Mouse (Mus musculus): ENCODE data around the gene Ccdc126. TPM values are rescaled to one million over a fixed set of nuclear protein-coding genes. Genes with fewer than 3 reads are reported as not detected.
A peak's percentile ranks its signal among the peaks of the same experiment; 100 is the strongest.

Gene Ccdc126
- polyA plus RNA-seq, 1 experiment from 2014 or later = 8.9 TPM

DNA sequence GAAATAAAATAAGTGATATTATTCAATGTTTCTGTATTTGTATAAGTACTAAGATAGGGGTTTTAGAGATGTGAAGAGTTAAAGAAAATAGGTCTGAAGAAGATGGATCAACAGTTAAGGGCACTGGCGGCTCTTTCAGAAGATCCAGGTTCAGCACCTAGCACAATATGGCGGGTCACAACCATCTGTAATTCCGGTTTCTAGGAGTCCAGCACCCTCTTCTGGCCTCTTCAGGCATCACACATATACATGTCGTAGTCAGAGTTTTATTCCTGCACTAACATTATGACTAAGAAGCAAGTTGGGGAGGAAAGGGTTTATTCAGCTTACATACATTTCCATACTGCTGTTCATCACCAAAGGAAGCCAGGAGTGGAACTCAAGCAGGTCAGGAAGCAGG is 36.1 kb downstream of the Ccdc126 start:
- Histone ChIP-seq H3K27ac (no peak overlapping the region), H3K4me3 (no peak overlapping the region), H3K9me3 (no peaks in the 10 kb centered on the region), H3K27me3 (no peaks in the 10 kb centered on the region), H3K9ac (no peak overlapping the region), H3K36me3 (no peaks in the 10 kb centered on the region), H3K4me2 (no peak overlapping the region), H3K4me1 (replicated peaks) (no peaks in the 10 kb centered on the region)
- no peak for ATAC-seq (ENCODE audit: low FRiP score)
- WGBS = 59% methylated on average over 4 of the region's 4 CpGs

DNA sequence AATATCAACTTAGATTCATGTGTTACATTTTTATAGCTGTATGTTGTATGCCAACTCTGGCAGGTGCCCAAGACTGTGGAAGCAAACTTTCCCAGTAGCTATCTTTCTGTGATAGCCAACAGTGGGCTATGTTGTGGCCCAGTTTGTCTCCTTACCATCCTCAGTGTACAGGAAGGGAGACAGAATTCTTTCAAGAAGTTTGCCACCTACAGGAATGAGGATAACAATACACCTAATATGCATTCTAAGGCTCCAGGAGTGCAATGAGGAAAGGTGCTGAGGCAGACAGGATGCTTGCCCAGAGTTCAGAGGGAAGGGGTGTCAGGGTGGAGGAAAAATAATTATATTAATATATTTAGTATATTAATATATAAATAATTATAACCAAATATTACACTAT is 41.3 kb downstream of the Ccdc126 start:
- ATAC-seq (ENCODE audit: low FRiP score) = no peak
- Histone ChIP-seq H3K27ac (no peak overlapping the region), H3K36me3 (no peaks in the 10 kb centered on the region), H3K27me3 (no peaks in the 10 kb centered on the region), H3K4me1 (replicated peaks) (no peaks in the 10 kb centered on the region), H3K4me3 (no peak overlapping the region), H3K9ac (no peak overlapping the region), H3K9me3 (no peaks in the 10 kb centered on the region), H3K4me2 (no peak overlapping the region)

DNA sequence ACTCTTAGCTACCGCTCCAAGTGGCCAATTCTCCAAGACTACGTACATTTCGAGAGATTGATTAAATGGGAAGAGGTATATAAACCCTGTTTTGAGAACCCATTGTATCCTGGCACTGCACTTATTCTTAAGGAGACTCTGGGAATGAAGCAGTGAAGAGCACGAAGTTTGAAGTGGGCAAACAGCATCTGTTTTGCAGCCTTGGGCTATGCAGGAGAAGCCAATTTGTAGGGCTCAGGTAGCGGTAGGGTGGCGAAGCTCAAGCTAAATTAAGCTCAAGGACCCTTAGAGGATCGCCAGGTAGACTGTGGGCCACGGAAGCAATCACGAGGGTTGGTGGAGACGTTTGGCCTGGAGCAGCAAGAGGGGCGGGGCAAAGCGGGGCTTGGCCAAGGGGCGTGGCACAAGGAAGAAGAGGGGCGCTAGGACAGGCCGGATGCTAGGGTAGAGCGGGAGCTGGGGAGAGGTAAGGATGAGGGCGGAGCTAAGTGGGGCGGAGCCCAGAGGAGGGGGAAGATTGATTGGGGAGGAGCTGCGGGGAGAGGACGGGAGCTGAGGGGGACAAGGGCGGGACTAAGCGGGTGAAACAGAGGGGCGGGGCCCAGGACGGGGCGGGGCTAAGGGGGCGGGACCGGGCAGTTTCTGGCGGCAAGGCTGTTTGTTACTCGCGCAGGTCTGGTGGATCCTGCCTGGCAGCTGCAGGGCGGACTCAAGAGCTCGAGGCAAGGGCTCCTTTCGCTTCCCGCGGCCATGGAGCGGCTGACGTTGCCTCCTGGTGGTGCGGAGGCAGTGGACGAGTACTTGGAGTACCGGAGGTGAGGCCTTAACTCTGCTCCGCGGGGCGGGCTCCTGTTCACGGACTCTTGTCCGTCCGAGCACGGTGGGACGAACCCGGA is 48.3 kb downstream of the Ccdc126 start, which contains the start of gene Fam221a:
Gene Fam221a, plus strand, starts transcription at position 581 of the 896 bp plus-strand sequence.
- 3% methylated on average over 49 of the region's 49 CpGs for WGBS
- H3K9me3 ChIP-seq = no peaks in the 10 kb centered on the region
- peak within 1 kb of the TSS; percentile 59 for H3K4me3 ChIP-seq
- peaks cover 7% of the 10 kb centered on the region for H3K4me1 ChIP-seq (replicated peaks)
- H3K4me2 ChIP-seq = peak within 1 kb of the TSS; percentile 84
- peak within 1 kb of the TSS; percentile 64; the same call in 1 of the 2 replicates for H3K27ac ChIP-seq
- peak; percentile 98 for ATAC-seq (ENCODE audit: low FRiP score)
- peak within 1 kb of the TSS; percentile 77 for H3K9ac ChIP-seq
- no peaks in the 10 kb centered on the region for H3K27me3 ChIP-seq
- no peaks in the 10 kb centered on the region for H3K36me3 ChIP-seq

DNA sequence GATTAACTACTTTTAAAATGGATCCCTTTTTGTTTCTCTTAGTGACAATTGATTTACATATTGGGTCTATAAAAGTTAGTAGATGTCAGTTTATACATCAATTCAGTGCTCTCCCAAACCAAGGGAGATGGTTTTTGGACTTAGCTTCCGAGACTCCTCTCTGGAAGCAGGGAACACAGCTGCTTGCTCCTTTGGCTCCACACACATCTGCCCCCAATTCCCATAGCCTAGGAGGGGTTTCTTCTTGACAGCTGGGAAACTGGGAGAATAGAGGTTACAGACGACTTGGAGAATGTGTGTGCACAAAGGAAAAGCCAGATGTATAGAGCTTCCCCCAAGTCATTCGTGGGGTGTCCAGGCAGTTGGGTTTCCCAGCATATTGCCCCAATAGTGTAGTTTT is 49.1 kb downstream of the Ccdc126 start:
- no peak overlapping the region for H3K27ac ChIP-seq
- H3K4me1 ChIP-seq (replicated peaks) = peaks cover 7% of the 10 kb centered on the region
- H3K9me3 ChIP-seq = no peaks in the 10 kb centered on the region
- H3K4me3 ChIP-seq = peak overlapping the region; percentile 59
- H3K4me2 ChIP-seq = peak overlapping the region; percentile 84
- H3K9ac ChIP-seq = peak overlapping the region; percentile 77
- no peaks in the 10 kb centered on the region for H3K36me3 ChIP-seq
- no peaks in the 10 kb centered on the region for H3K27me3 ChIP-seq
- WGBS = 40% methylated on average over 3 of the region's 3 CpGs
- ATAC-seq (ENCODE audit: low FRiP score) = no peak

DNA sequence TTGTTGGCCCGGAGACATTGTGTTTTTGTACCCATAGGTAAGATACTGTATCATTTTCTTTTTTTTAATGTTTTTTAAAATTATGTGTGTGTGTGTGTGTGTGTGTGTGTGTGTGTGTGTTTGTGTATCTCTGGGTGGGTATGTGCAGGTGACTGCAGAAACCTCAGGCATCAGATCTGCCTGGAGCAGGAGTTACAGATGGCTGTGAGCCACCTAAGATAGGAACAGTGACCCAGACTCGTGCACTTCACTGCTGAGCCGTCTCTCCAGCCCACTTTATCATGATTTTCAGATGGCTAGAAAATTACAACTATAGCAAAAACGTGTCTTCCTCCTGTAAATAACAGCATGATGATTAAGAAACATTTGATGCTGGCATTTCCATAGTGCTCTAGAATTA is 53.6 kb downstream of the Ccdc126 start:
- Histone ChIP-seq H3K27ac (no peak overlapping the region), H3K27me3 (no peaks in the 10 kb centered on the region), H3K4me2 (no peak overlapping the region), H3K9ac (no peak overlapping the region), H3K9me3 (no peaks in the 10 kb centered on the region), H3K4me3 (no peak overlapping the region), H3K36me3 (no peaks in the 10 kb centered on the region), H3K4me1 (replicated peaks) (peaks cover 7% of the 10 kb centered on the region)
- no peak for ATAC-seq (ENCODE audit: low FRiP score)
- WGBS = 84% methylated on average over 4 of the region's 4 CpGs

DNA sequence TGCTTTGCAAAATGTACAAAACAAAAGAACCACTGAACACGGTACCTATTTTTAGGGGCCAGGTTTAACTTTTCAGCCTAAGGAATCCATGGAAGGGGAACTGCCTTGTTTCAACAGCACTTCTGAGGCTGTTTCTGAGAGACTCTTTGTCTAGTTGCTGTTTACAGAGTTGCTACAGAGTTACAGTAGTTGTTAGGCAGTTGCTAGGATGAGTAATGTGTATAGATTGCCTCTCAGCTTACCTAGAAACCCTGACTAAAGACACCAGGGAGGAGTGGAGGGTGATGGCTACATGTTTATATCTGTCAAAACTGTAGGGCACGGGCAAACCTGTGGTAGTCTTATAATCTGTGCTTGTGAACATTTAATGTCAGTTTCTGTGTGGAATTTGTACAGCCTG is 54.9 kb downstream of the Ccdc126 start:
- no peak for ATAC-seq (ENCODE audit: low FRiP score)
- H3K27ac ChIP-seq = no peak overlapping the region
- no peaks in the 10 kb centered on the region for H3K36me3 ChIP-seq
- H3K4me1 ChIP-seq (replicated peaks) = no peaks in the 10 kb centered on the region
- H3K9me3 ChIP-seq = no peaks in the 10 kb centered on the region
- H3K9ac ChIP-seq = no peak overlapping the region
- WGBS = 80% methylated on average over 2 of the region's 2 CpGs
- no peak overlapping the region for H3K4me3 ChIP-seq
- H3K4me2 ChIP-seq = no peak overlapping the region
- H3K27me3 ChIP-seq = no peaks in the 10 kb centered on the region

DNA sequence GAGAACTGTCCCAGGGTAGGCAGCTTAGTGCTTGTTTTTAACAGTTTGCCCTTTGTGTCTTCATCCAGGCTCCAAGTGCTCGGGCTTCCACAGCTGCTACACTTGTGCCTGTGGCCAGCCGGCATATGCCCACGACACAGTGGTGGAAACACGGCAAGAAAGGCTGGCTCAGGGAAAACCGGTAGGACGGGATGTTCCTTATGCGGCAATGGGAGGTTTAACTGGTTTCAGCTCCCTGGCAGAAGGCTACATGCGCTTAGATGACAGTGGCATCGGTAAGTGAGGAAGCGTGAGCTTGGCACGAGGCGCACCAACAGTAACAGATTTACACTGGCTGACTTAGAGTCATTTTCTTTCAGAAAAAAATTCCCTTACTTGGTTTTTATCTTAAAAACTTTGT is 59.3 kb downstream of the Ccdc126 start:
- no peaks in the 10 kb centered on the region for H3K9me3 ChIP-seq
- peaks cover 5% of the 10 kb centered on the region; the same call in 1 of the 2 replicates for H3K36me3 ChIP-seq
- H3K27me3 ChIP-seq = no peaks in the 10 kb centered on the region
- no peak overlapping the region for H3K4me3 ChIP-seq
- H3K27ac ChIP-seq = no peak overlapping the region
- no peaks in the 10 kb centered on the region for H3K4me1 ChIP-seq (replicated peaks)
- H3K4me2 ChIP-seq = no peak overlapping the region
- no peak overlapping the region for H3K9ac ChIP-seq
- 68% methylated on average over 12 of the region's 12 CpGs for WGBS
- ATAC-seq (ENCODE audit: low FRiP score) = no peak

Other genes starting within 250 kb of the Ccdc126 start
- gene Malsu1, start 245.5 kb upstream of the Ccdc126 start, polyA plus RNA-seq (2015; fragmentation: Nextera tagmentation; extraction: Ambion mirVana) = 60.7 and 73.6 TPM in 2 replicates
- 43.7 and 45.0 TPM in 2 replicates for gene Igf2bp3, start 104.3 kb upstream of the Ccdc126 start, polyA plus RNA-seq (2015; fragmentation: Nextera tagmentation; extraction: Ambion mirVana)
- gene Tra2a, start 55.2 kb upstream of the Ccdc126 start, polyA plus RNA-seq (2015; fragmentation: Nextera tagmentation; extraction: Ambion mirVana) = 133 and 143 TPM in 2 replicates
- gene Fam221a, start 48.5 kb downstream of the Ccdc126 start, polyA plus RNA-seq (2015; fragmentation: Nextera tagmentation; extraction: Ambion mirVana) = 3.8 and 5.3 TPM in 2 replicates
- 0.09 and 0.17 TPM in 2 replicates for gene Stk31, start 76.3 kb downstream of the Ccdc126 start, polyA plus RNA-seq (2015; fragmentation: Nextera tagmentation; extraction: Ambion mirVana)

Measured in hindbrain, embryonic 13.5 days (tissue).